Mouse (Mus musculus): ENCODE measurements around the gene Tex13b. TPM values are rescaled to one million over a fixed set of nuclear protein-coding genes. Genes with fewer than 3 reads are reported as not detected.

The Tex13b gene
- polyA plus RNA-seq (2012; rRNA removed), result not detected in 2 replicates

DNA sequence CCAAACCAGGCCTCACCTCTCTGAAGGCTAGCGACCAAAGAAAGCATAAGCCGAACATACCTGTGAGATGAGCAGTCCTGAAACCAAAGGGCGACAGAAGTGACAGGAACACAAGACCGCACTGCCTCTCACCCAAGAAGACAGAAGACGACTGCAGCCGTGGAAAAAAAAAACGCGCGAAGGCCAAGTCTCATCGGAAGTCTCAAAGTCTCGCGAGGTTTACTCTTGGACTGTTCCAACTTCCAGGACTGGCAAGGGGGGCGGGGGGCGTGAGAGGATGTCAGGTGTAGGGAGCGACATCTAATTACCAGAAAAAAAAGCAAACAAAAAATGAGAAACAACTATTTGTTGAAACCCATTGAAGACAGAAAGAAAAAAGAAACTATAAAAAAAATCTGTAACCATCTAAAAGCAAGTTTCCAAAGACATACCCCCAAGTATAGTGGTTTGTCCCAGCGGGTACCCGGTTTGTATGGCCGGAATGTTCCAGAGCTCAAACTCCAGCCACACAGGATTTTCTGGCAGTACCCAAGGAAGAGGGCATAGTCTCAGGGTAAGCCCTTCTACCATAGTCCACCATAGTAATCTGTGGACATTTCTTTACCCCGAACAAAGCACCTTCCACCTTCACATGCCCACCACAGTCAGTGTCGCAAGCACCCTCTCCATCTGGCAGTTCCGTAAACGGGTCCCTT lies at the start of gene Tex13b:
Tex13b (minus strand) TSS at position 122 of the 695 bp plus-strand sequence.

Other genes starting within 250 kb of the Tex13b start
- gene Tsc22d3, start 212.8 kb downstream of the Tex13b start, polyA plus RNA-seq (2012; rRNA removed), result 17.2 and 18.7 TPM in 2 replicates
- 0.99 and 1.0 TPM in 2 replicates for gene Mid2, start 148.8 kb downstream of the Tex13b start, polyA plus RNA-seq (2012; rRNA removed)
- gene Vsig1, start 94.2 kb upstream of the Tex13b start, polyA plus RNA-seq (2012; rRNA removed), result not detected in 2 replicates
- gene Psmd10, start 143.3 kb upstream of the Tex13b start, polyA plus RNA-seq (2012; rRNA removed), result 12.0 and 13.2 TPM in 2 replicates
- gene Atg4a, start 143.5 kb upstream of the Tex13b start, polyA plus RNA-seq (2012; rRNA removed), result 9.0 and 11.0 TPM in 2 replicates

Measured in liver, embryonic 18 days (tissue).